Mouse (Mus musculus): Measurements from ENCODE around the gene Hsdl2. TPM values are rescaled to one million over a fixed set of nuclear protein-coding genes. Genes with fewer than 3 reads are reported as not detected.
"Not testable (repeated sequence)": the region's sequence is repeated elsewhere in the genome, so short reads cannot be mapped to it uniquely, and the experiment has no call there.

Gene Hsdl2
- polyA plus RNA-seq, 1 experiment = 27.8 TPM

DNA sequence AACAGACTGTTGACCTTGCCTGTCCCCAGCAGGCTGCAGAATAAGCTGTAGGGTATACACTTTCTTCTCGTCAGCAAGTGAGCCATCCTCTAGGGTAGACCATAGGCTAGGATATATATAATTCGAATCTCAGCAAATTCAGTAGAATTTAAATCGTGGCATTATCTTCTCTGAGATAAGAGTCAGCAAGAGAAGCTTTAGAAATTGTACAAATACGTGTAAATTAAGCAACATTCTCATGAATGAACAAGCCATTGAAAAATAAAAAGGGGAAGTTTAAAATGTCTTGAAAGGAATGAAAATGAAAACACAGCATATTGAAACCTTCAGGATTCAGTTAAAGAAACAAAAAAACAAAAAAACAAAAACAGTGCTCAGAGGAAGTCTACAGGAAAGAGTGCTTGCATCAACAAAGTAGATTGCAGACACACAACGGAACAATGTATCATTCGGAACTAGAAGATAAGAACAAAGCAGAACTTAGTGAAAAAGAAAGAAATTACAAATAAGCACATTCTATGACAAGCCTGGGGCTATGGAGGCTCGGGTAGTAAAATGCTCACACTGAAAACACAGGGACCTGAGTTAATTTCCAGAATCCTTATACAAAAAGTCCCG lies 15.7 kb upstream of the Hsdl2 start:
- TF ChIP-seq POLR2A (IDR thresholded peaks at IDR 0.05; ENCODE audit: low read depth, low read length) (no peak), CTCF (conservative IDR thresholded peaks at IDR 0.05; ENCODE audit: insufficient read depth, insufficient read length, low read depth, low read length) (no peak)
- no peak for DNase-seq
- no peaks in the 10 kb centered on the region for H3K27me3 ChIP-seq (replicated peaks; ENCODE audit: control insufficient read depth, insufficient read depth, low read length)
- no peak overlapping the region for H3K27ac ChIP-seq (ENCODE audit: insufficient read depth, low read depth, low read length)
- no peaks in the 10 kb centered on the region for H3K4me1 ChIP-seq (ENCODE audit: control insufficient read depth, insufficient read depth, low read length)
- no peaks in the 10 kb centered on the region for H3K36me3 ChIP-seq (ENCODE audit: control insufficient read depth, insufficient read depth, low read length)
- no peak overlapping the region for H3K4me3 ChIP-seq (ENCODE audit: insufficient read depth, low read depth, low read length)
- WGBS = 73% methylated on average over 8 of the region's 8 CpGs

DNA sequence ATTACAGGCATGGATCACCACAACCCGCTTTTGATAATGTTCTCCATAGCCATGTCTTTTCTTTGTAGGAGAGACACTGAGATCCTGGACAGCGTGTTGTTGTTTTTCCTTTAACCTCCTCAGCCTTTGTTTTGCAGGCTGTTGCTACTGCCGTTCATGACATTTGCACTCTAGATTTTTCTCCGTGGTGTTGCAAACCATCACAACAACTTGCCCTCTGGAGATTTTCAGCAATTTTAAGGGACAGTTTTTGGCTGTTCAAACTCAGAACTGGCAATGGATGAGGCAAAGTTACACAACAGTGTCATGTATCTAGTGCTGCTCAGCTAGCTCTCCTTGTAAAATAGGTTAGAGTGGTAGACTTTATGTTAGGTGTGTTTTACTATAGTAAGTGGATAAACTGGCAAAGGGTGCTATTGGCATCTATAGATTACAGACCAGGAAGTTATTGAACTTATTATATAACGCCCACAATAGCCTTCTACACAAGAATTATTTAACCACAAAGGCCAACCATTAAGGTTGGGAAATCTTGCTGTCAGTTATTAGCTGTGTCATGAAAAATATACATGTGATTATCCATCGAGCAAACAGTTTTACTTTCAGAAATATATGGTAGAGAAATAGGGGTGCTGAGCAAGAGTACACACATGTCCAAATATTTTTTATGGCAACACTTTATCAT lies 13.6 kb upstream of the Hsdl2 start:
- TF ChIP-seq POLR2A (IDR thresholded peaks at IDR 0.05; ENCODE audit: low read depth, low read length) = no peak
- TF ChIP-seq CTCF (conservative IDR thresholded peaks at IDR 0.05; ENCODE audit: insufficient read depth, insufficient read length, low read depth, low read length) = no peak
- H3K27ac ChIP-seq (ENCODE audit: insufficient read depth, low read depth, low read length) = no peak overlapping the region
- H3K4me1 ChIP-seq (ENCODE audit: control insufficient read depth, insufficient read depth, low read length) = no peaks in the 10 kb centered on the region
- H3K4me3 ChIP-seq (ENCODE audit: insufficient read depth, low read depth, low read length) = no peak overlapping the region
- WGBS = 84% methylated on average over 6 of the region's 6 CpGs
- no peaks in the 10 kb centered on the region for H3K36me3 ChIP-seq (ENCODE audit: control insufficient read depth, insufficient read depth, low read length)
- no peak for DNase-seq
- H3K27me3 ChIP-seq (replicated peaks; ENCODE audit: control insufficient read depth, insufficient read depth, low read length) = no peaks in the 10 kb centered on the region

- no peak for TF ChIP-seq POLR2A (IDR thresholded peaks at IDR 0.05; ENCODE audit: low read depth, low read length)
- peak; percentile 61 for TF ChIP-seq CTCF (conservative IDR thresholded peaks at IDR 0.05; ENCODE audit: insufficient read depth, insufficient read length, low read depth, low read length)
- Histone ChIP-seq H3K36me3 (ENCODE audit: control insufficient read depth, insufficient read depth, low read length) (no peaks in the 10 kb centered on the region), H3K4me1 (ENCODE audit: control insufficient read depth, insufficient read depth, low read length) (no peaks in the 10 kb centered on the region), H3K27ac (ENCODE audit: insufficient read depth, low read depth, low read length) (no peak overlapping the region), H3K27me3 (replicated peaks; ENCODE audit: control insufficient read depth, insufficient read depth, low read length) (no peaks in the 10 kb centered on the region), H3K4me3 (ENCODE audit: insufficient read depth, low read depth, low read length) (no peak overlapping the region)
- DNase-seq = peak; percentile 85
- WGBS = 2% methylated on average over 7 of the region's 7 CpGs
Observed at GRCm38 (mm10) chr4:59569538-59569937, 11.8 kb upstream of the Hsdl2 start.

DNA sequence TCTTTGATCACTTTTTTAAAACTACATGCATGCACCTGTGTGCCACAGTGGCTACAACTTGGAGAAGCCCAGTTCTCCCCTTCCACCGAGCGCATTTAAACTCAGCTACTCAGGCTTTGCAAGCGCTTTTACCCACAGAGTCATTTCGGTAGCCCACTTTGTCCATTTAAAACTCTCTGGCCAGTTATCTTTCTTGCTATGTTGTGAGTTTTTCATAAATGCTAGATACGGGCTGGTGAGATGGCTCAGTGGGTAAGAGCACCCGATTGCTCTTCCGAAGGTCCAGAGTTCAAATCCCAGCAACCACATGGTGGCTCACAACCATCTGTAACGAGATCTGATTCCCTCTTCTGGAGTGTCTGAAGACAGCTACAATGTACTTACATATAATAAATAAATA lies 10.8 kb upstream of the Hsdl2 start:
- H3K4me1 ChIP-seq (ENCODE audit: control insufficient read depth, insufficient read depth, low read length); H3K27me3 ChIP-seq (replicated peaks; ENCODE audit: control insufficient read depth, insufficient read depth, low read length); H3K27ac ChIP-seq (ENCODE audit: insufficient read depth, low read depth, low read length); DNase-seq; H3K36me3 ChIP-seq (ENCODE audit: control insufficient read depth, insufficient read depth, low read length); H3K4me3 ChIP-seq (ENCODE audit: insufficient read depth, low read depth, low read length): not testable (repeated sequence)
- WGBS = 97% methylated on average over 8 of the region's 8 CpGs

GRCm38 (mm10) chr4:59572521-59573118 lies 8.7 kb upstream of the Hsdl2 start:
- Histone ChIP-seq H3K36me3 (ENCODE audit: control insufficient read depth, insufficient read depth, low read length) (no peaks in the 10 kb centered on the region), H3K27ac (ENCODE audit: insufficient read depth, low read depth, low read length) (no peak overlapping the region), H3K4me1 (ENCODE audit: control insufficient read depth, insufficient read depth, low read length) (no peaks in the 10 kb centered on the region), H3K4me3 (ENCODE audit: insufficient read depth, low read depth, low read length) (no peak overlapping the region), H3K27me3 (replicated peaks; ENCODE audit: control insufficient read depth, insufficient read depth, low read length) (no peaks in the 10 kb centered on the region)
- DNase-seq = no peak
- 82% methylated on average over 11 of the region's 11 CpGs for WGBS
- no peak for TF ChIP-seq POLR2A (IDR thresholded peaks at IDR 0.05; ENCODE audit: low read depth, low read length)
- TF ChIP-seq CTCF (conservative IDR thresholded peaks at IDR 0.05; ENCODE audit: insufficient read depth, insufficient read length, low read depth, low read length) = no peak

GRCm38 (mm10) chr4:59575184-59575958 lies 6.0 kb upstream of the Hsdl2 start:
- Histone ChIP-seq H3K27me3 (replicated peaks; ENCODE audit: control insufficient read depth, insufficient read depth, low read length) (no peaks in the 10 kb centered on the region), H3K27ac (ENCODE audit: insufficient read depth, low read depth, low read length) (no peak overlapping the region), H3K4me3 (ENCODE audit: insufficient read depth, low read depth, low read length) (no peak overlapping the region), H3K36me3 (ENCODE audit: control insufficient read depth, insufficient read depth, low read length) (no peaks in the 10 kb centered on the region), H3K4me1 (ENCODE audit: control insufficient read depth, insufficient read depth, low read length) (peaks cover 1% of the 10 kb centered on the region; the same call in 1 of the 2 replicates)
- TF ChIP-seq CTCF (conservative IDR thresholded peaks at IDR 0.05; ENCODE audit: insufficient read depth, insufficient read length, low read depth, low read length) (no peak), POLR2A (IDR thresholded peaks at IDR 0.05; ENCODE audit: low read depth, low read length) (no peak)
- no peak for DNase-seq
- WGBS = 84% methylated on average over 11 of the region's 11 CpGs

Data from kidney, adult 2 months (tissue).